Mouse (Mus musculus): ENCODE data around the gene Kdm8.

Kdm8 gene

DNA sequence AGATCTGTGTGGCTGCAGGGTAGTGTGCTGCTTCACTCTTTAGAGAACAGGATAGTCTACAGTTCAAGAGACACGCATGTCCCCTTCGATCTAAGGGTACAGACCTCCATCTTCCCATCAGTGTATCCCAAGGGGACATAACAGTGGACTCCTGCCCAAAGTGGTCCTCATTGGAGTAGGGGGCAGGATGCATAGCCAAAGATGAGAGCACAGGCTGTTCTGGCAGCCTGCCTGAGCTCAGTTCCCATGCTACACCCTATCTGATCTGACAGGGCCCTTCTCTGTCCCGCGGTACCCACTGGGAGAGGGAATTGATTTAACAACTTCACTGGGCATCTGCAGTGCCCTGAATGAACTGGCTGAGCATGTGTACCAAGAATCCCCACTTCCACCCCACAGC is 9.2 kb downstream of the Kdm8 start:
- DNase-seq (ENCODE audit: low spot score in 2 of 2), result no peak

DNA sequence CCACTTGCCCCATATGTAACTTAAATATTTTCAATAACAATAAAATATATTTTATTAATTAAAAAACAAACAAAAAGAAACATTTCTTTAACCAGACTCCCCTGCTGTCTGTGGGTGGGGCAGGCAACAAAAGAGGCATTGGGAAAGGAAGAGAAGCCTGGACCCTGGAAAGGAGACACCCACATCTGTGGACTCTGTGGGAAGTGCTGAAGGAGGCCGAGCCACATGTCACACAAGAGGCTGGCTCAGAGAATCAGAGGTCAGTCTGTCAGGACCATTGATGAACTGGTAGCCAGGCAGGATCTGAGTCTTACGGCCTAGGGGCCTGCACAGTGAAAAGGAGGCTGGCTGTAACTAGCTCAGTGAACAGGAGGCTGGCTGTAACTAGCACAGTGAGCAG is 17.7 kb downstream of the Kdm8 start:
- DNase-seq (ENCODE audit: low spot score in 2 of 2), result no peak

DNA sequence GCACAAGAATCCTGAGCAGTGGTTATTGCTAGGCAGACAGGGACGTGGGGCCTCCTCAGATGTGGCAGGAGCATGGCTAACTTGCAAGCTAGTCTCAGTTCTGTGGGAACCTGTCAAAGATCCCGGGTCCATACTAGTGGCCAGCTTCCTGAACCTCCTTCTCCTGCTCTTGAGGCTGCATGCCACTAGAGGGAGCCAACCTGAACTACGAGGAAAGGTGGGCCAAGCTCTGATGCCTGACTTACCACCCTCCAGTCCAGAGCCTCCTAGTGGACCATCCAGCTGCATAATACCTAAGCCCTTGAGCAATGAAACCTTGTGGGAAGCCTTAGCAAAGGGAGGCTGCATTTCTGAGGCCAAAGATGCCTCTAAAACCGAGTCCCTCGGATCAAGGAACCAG is 25.5 kb downstream of the Kdm8 start:
- DNase-seq (ENCODE audit: low spot score in 2 of 2), result peak; percentile 44 to 59

DNA sequence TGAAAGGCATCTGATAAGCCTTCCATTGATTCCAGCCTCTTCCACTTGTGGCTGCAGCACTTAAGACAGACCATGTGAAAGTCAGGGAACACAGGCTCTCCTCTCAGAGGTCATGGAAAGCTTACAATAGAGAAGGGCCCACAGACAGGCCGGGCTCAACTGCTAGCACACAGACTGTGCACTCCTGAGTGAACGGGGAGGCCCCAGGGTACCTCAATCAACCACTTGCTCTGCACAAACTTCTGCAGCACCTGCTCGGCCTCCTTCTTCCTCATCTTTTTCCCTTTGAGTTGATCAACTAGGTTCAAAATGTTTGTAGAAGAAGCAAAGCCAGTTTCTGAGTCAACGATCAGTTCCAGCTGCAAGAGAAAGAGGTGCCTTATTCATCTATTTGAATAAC is 26.4 kb downstream of the Kdm8 start:
- DNase-seq (ENCODE audit: low spot score in 2 of 2), result no peak

GRCm38 (mm10) chr7:125471991-125472741 is 27.7 kb downstream of the Kdm8 start:
- peak; percentile 82 to 90 for DNase-seq (ENCODE audit: low spot score in 2 of 2)

DNA sequence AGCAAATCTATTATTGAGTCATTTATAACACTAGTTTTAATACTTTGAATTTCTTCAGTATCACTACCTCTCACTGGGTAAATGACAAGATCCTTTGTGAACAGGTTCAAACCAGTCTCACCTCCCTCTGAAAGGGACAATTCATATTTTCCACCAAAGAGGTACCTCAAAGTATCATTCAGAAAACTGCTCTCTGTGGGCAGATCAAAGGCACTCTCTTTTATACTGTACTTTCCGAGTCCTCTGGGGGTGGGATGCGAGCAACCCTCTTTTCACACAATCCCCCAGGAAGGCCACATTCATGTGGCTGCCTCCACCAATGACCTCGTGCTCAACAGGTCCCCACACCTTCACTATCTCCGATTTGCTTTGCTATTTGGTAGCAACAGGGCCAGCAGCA is 30.1 kb downstream of the Kdm8 start:
- DNase-seq (ENCODE audit: low spot score in 2 of 2), result no peak

DNA sequence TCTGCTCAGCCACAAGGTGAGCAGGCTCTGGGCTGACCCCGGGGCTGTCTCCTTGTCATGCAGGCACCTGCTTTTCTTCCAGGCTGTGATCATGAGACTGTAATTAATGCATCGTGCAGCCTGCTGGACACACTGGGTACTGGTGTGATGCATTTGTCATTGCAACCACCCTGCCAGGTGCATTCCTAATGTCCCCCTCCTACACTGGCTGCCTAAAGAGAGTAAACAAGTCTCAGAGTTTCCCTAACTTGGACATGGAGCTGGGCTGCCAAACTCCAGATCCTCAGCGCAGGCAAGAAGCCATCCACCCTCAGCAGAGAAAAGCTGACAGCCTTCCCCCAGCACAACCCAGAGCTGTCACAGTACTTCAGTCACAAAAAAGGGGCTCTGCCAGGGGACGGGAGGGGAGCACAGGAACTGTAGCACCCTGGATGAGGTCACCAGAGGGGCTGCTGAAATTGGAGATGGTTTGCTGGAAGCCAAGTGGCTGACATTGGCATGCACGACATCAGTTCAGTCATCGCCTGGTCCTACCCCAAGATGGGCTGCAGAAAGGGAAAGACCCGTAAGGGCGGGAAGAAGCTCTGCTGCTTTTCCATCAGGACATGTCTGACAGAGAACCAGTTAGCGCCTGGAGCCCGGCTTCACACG is 31.2 kb downstream of the Kdm8 start:
- peak; percentile 46 to 49 for DNase-seq (ENCODE audit: low spot score in 2 of 2)

GRCm38 (mm10) chr7:125478391-125478984 is 34.0 kb downstream of the Kdm8 start:
- peak in 1 of 2 experiments; percentile 39 for DNase-seq (ENCODE audit: low spot score in 2 of 2)

DNA sequence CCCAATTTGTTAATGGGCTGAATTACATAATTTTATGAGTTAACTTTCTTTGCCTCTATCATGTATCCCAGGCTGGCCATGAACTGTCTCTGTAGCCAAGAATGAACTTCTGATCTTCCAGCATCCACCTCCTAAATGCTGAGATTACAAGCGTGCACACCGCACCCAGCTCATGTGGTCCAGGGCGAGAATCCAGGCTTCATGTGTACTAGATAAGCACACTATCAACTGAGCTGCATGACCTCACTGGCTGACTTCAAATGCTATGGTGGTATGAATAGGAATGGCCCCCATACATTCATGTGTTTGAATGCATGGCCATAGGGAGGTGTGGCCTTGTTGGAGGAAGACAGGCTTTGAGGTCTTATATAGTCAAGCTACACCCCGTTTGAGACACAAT is 36.0 kb downstream of the Kdm8 start:
- DNase-seq (ENCODE audit: low spot score in 2 of 2), result no peak

DNA sequence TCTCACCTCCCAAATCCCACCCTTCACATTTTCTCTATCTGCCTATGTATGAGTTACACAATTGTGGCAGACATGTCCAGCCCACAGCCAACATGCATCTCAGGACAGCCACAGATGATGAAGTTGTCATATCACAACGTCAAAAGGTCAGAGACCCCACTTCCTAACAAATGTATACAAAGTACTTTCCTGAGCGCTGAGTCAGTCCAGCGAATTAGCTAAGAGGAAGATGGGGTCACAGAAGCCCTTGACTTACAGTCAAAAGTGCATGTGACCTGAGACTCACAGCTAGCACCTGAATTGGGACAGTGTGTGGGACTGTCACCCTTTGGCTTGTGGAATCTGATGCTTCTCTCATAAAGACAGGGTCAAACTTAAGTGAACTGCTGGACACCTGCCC is 37.9 kb downstream of the Kdm8 start:
- no peak for DNase-seq (ENCODE audit: low spot score in 2 of 2)

DNA sequence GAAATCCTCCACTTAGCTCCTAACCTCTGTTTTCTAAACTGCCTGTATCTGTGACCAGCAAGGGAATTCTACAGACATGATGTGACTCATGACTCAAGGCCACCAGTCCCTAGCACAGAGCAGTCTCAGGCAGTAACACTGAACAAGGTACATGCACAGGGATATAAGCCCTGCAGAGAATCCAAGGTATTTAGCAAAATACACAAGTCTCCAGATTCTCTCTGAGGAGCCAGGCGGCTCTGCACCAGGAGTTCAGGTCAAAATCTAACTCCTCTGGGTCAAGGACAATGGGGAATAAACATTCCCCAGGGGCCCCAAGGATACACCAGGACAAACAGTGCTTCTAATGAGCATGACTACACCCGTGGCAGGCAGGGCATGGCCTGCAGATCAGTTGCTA is 38.4 kb downstream of the Kdm8 start:
- no peak for DNase-seq (ENCODE audit: low spot score in 2 of 2)

DNA sequence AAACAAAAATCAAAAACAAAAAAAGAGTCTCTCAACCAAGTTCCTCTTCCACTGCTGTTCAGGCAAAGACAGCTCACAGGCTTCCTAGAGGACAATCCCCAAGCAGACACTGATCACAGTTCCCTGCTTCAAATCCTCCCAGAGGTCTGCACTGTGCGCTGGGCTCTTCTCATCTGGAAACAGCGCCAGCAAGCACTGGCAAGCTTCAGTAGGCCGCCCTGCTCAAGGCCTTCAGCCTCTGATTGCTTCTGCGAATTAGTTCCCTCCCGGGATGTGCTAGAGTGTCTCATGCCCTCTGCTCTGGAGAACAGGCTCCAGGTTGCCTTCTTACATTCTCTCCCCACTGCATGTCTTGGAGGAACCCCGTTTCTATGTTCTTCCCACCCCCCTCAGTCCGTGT is 40.3 kb downstream of the Kdm8 start:
- DNase-seq (ENCODE audit: low spot score in 2 of 2), result no peak

GRCm38 (mm10) chr7:125486121-125486630 is 41.7 kb downstream of the Kdm8 start:
- no peak for DNase-seq (ENCODE audit: low spot score in 2 of 2)

DNA sequence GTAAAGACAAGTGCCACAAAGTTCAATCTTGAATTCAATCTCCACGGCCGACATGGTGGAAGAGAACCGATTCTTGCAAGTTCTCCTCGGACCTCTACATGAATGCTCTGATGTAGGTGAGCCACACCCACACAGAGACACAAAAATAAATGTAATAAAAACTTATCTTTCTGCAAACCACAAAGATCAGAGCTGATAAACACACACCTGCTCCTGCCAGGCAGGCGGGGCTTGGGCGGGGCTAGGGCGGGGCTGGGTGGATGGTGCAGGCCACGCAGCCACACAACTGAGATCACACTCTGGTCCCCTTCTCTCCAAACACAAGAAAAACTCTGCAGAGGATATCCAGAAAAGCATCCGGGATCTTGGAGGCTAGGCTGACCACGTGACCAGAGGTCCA is 42.6 kb downstream of the Kdm8 start:
- DNase-seq (ENCODE audit: low spot score in 2 of 2), result no peak

- DNase-seq (ENCODE audit: low spot score in 2 of 2), result no peak
These were observed 44.2 kb downstream of the Kdm8 start for GRCm38 (mm10) chr7:125488706-125489105.

DNA sequence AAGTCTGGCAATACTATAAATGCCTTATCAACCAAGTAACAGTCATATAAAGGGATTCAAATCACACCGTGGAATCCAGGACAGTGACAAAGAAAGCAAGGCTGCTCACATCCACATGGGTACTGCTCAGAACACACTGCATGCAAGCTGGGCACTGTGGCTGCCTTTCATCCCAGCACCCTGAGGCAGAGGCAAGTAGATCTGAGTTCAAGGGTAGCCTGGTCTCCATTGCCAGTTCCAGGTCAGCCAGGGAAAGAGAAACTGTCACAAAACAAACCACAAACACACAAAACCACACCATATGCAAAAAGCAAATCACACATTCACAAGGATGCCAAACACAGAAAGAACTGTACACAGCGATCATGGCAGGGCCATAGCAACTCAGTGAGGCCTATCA is 45.2 kb downstream of the Kdm8 start:
- no peak for DNase-seq (ENCODE audit: low spot score in 2 of 2)

DNA sequence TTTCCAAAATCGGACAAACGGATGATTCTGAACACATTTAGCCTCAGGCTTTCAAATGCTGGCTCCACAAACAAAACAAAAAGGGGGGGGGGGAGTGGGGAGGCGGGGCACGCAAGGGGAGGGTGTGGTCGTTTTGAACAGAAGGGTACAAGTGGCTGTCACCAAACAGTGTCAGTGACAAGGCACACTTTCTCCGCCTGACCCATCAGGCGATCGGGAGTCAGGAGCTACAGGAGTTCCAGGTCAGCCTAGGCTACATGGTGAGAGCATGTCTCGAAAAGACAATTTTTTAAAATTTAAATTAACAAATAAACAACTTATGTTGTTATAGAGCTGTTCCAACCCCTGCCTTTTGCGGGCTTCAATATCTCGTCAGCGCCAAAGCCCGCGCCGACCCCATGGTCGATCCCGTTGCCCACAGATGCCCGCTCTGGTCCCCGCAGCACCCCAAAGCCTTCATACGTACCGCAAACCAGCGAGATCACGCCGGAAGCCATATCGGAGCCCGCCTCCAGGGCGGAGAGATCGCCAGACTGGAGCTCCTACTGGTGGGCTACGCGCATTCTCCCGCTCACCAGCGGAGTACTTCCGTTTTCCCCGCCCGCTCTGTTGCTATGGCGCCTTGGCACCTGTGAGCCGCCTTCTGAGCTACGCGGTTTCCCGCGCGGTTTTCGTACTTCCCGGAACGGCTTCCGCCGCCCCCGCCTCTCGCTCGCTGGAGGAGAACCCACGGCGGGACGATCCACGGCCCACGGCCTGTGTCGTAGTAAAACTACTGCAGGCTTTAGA is 46.7 kb downstream of the Kdm8 start, which contains the start of gene Nsmce1:
Nsmce1 (minus strand) TSS at position 650 of the 789 bp plus-strand sequence.
- DNase-seq (ENCODE audit: low spot score in 2 of 2), result peak; percentile 96 to 97

GRCm38 (mm10) chr7:125491760-125492159 is 47.3 kb downstream of the Kdm8 start:
- DNase-seq (ENCODE audit: low spot score in 2 of 2), result no peak

- peak in 1 of 2 experiments; percentile 21 for DNase-seq (ENCODE audit: low spot score in 2 of 2)
These were observed 48.1 kb downstream of the Kdm8 start for GRCm38 (mm10) chr7:125492551-125492950.

DNA sequence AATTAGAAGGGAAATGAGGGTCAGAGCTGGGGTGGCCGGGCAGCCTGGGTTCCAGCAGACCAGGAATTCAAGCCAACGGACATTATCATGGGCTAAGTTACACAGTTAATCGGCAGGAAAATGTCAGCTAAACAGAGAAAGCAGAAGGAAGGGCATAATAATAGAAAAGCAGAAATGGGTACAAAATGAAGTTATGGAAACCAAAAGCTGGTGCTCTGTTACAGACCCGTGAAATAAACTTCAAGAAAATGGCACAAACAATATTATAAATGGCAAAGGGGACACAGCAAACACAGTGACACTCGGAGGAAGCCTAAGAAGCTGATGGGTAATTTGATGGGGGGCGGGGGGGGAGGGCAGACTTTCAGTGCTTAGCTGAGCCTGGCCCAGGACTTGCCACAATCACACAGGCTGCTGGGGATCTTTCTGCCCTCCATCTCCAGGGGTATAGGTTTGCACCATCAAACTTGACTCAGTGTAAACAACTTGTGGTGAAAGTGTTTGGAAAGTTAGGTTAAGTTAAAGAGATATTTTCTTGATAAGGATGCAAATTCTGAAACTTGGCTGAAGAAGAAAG is 51.5 kb downstream of the Kdm8 start:
- DNase-seq (ENCODE audit: low spot score in 2 of 2), result no peak
